ENCODE assay signal across 11 mouse cellular contexts in genomic region chr8:94333345-94333744, GRCm38 (mm10). TPM values are rescaled to one million over a fixed set of nuclear protein-coding genes. Genes with fewer than 3 reads are reported as not detected.
DNase-seq lines count a peak whose midpoint lies in the region; ATAC-seq and TF ChIP-seq lines count a peak whose summit lies in the region.
"Had no signal": no experiment of that assay in that cellular context is flagged by ENCODE, and none has a peak within 500 bp of the region (broad histone marks: within the 10 kb centered on the region; RNA-seq: fewer than 3 reads in every experiment).

No protein-coding gene starts in this region.

- 0 out of 2 replicates have a peak, but pooled peaks have one; percentile 9 for TF ChIP-seq CTCF in embryonic fibroblast, embryonic 13.5 days (IDR thresholded peaks at IDR 0.05; ENCODE audit: borderline replicate concordance, insufficient read depth, low read length)
- TF ChIP-seq CTCF in lung, postnatal 0 days (IDR thresholded peaks at IDR 0.05): peak; percentile 66

- no peaks in the 10 kb centered on the region for H3K36me3 ChIP-seq in lung, postnatal 0 days (ENCODE audit: insufficient read depth, low read length)
- H3K36me3 ChIP-seq: limb, embryonic 12.5 days had no signal

- H3K4me1 ChIP-seq in embryonic fibroblast, embryonic 13.5 days (ENCODE audit: control insufficient read depth, insufficient read depth, low read length): no peaks in the 10 kb centered on the region
- H3K4me1 ChIP-seq in lung, postnatal 0 days (ENCODE audit: insufficient read depth, low read depth, low read length): no peaks in the 10 kb centered on the region; the same call in 1 of the 2 replicates
- H3K4me1 ChIP-seq: limb, embryonic 12.5 days had no signal

- no peaks in the 10 kb centered on the region for H3K9me3 ChIP-seq in lung, postnatal 0 days (ENCODE audit: low read length)
- H3K9me3 ChIP-seq: limb, embryonic 12.5 days had no signal

- no peak overlapping the region for H3K9ac ChIP-seq in lung, postnatal 0 days (replicated peaks; ENCODE audit: low read depth)
- H3K9ac ChIP-seq: limb, embryonic 12.5 days had no signal

- H3K27ac ChIP-seq in embryonic fibroblast, embryonic 13.5 days (ENCODE audit: insufficient read depth, low read length): no peak overlapping the region
- H3K27ac ChIP-seq in lung, postnatal 0 days (ENCODE audit: low read length): no peak overlapping the region
- H3K27ac ChIP-seq: limb, embryonic 12.5 days had no signal

- no peaks in the 10 kb centered on the region for H3K27me3 ChIP-seq in lung, postnatal 0 days (replicated peaks; ENCODE audit: insufficient read depth, low read length)

- H3K4me2 ChIP-seq in lung, postnatal 0 days (replicated peaks; ENCODE audit: low read depth, low read length): no peak overlapping the region
- H3K4me2 ChIP-seq: limb, embryonic 12.5 days had no signal

- no peak for TF ChIP-seq POLR2A in embryonic fibroblast, embryonic 13.5 days (IDR thresholded peaks at IDR 0.05; ENCODE audit: low read depth, low read length)

- no peak overlapping the region for H3K4me3 ChIP-seq in embryonic fibroblast, embryonic 13.5 days (ENCODE audit: insufficient read depth, low read length)
- H3K4me3 ChIP-seq in lung, postnatal 0 days (ENCODE audit: low read depth, low read length): no peak overlapping the region
- H3K4me3 ChIP-seq: limb, embryonic 12.5 days had no signal

- ATAC-seq in lung, postnatal 0 days: peak; percentile 18; the same call in 1 of the 2 replicates
- ATAC-seq in megakaryocyte-erythroid progenitor cell, adult 5-6 weeks (replicated peaks; ENCODE audit: low FRiP score, low TSS enrichment, poor library complexity, severe bottlenecking): no peak

- no peak for TF ChIP-seq EP300 in lung, postnatal 0 days (IDR thresholded peaks at IDR 0.05)

- DNase-seq in kidney, adult 18-20 months: peak; percentile 56
- DNase-seq in kidney, adult 11 months: no peak
- peak; percentile 6 for DNase-seq in MEL-GATA-1-ER (ENCODE audit: extremely low read depth, low read depth)
- peak; percentile 46 for DNase-seq in lung, postnatal 0 days (ENCODE audit: low spot score)
- no peak for DNase-seq in urinary bladder, postnatal 25 days (ENCODE audit: low spot score)
- no peak for DNase-seq in gastrocnemius, postnatal 4 days (ENCODE audit: low spot score in 2 of 2)

- WGBS in lung, postnatal 0 days: 48% methylated on average over 5 of the region's 5 CpGs

RNA-seq across cellular contexts. Expression of gene Slc12a3, which starts 4.3 kb away (rescaled TPM):
- polyA plus RNA-seq in embryonic fibroblast, embryonic 13.5 days (2011; ENCODE audit: insufficient read length, low read depth, missing spikeins): 0.13 TPM in 1 of 2 replicates, not detected in the other
- 0.11 and 0.12 TPM in 2 replicates for polyA plus RNA-seq in lung, postnatal 0 days (2015; fragmentation: Nextera tagmentation; extraction: Ambion mirVana)
- under 1 TPM in 1 of 2 experiments, not detected in 1; 0.10 TPM for total RNA-seq in gastrocnemius, postnatal 4 days (2021)
- 0.12 and 1.8 TPM in 2 replicates for total RNA-seq in megakaryocyte-erythroid progenitor cell, adult 5-6 weeks (2014; fragmentation: Nextera tagmentation)
- not detected in 2 replicates for total RNA-seq in megakaryocyte-erythroid progenitor cell, adult 5-6 weeks (2017)
- total RNA-seq: hematopoietic stem cell, adult 5-6 weeks; monocyte, adult 5-6 weeks had no signal
- polyA plus RNA-seq: limb, embryonic 12.5 days had no signal

RNA-seq across cellular contexts. Expression of gene Herpud1, which starts 52.9 kb away (rescaled TPM):
- 93.3 and 103 TPM in 2 replicates for polyA plus RNA-seq in embryonic fibroblast, embryonic 13.5 days (2011; ENCODE audit: insufficient read length, low read depth, missing spikeins)
- polyA plus RNA-seq in lung, postnatal 0 days (2015; fragmentation: Nextera tagmentation; extraction: Ambion mirVana): 179 and 217 TPM in 2 replicates
- total RNA-seq in gastrocnemius, postnatal 4 days (2021): 10 to 100 TPM; 57.2 to 58.0 TPM
- total RNA-seq in megakaryocyte-erythroid progenitor cell, adult 5-6 weeks (2014; fragmentation: Nextera tagmentation): 31.8 and 41.0 TPM in 2 replicates
- 43.7 and 50.8 TPM in 2 replicates for total RNA-seq in megakaryocyte-erythroid progenitor cell, adult 5-6 weeks (2017)

Comparison
In these comparisons a context has a peak if more than half of its experiments do, and no peak if none do; other contexts are left out.
1. DNase-seq: peak in kidney, adult 18-20 months (single experiment), MEL-GATA-1-ER (single experiment) and lung, postnatal 0 days (single experiment); none in kidney, adult 11 months (single experiment), urinary bladder, postnatal 25 days (single experiment) and gastrocnemius, postnatal 4 days (0 of 2).